Mouse (Mus musculus) C2C12 (cell line): ENCODE results near the gene Fam19a1.

Experiments used
- CEBPB ChIP-seq: IDR thresholded peaks from one replicate; pipeline ENCODE4 v1.6.1; 2011; ENCODE audit warnings: low read depth, mild to moderate bottlenecking, control low read depth, moderate library complexity
- CTCF ChIP-seq: IDR thresholded peaks from one replicate; pipeline ENCODE4 v1.5.1; 2011; ENCODE audit not compliant: control insufficient read depth, insufficient read depth, insufficient read length
- FOSL1 ChIP-seq: IDR thresholded peaks from one replicate; pipeline ENCODE4 v1.8.0; 2011; ENCODE audit warnings: mild to moderate bottlenecking, low read length; ENCODE audit not compliant: poor library complexity, insufficient read depth, severe bottlenecking
- MAX ChIP-seq: IDR thresholded peaks from one replicate; pipeline ENCODE4 v1.6.1; 2011; ENCODE audit warnings: mild to moderate bottlenecking, control low read depth
- MYOD1 ChIP-seq: IDR thresholded peaks from one replicate; pipeline ENCODE4 v1.6.1; 2011; ENCODE audit warnings: low read depth; ENCODE audit not compliant: control insufficient read depth, insufficient read length
- MYOG ChIP-seq: IDR thresholded peaks from one replicate; pipeline ENCODE4 v1.6.1; 2011; ENCODE audit not compliant: control insufficient read depth, insufficient read length; ENCODE audit errors: extremely low read depth
- USF1 ChIP-seq: IDR thresholded peaks from one replicate; pipeline ENCODE4 v1.6.1; 2011; ENCODE audit warnings: low read depth, mild to moderate bottlenecking, control low read depth, moderate library complexity

- TF ChIP-seq CTCF (no peak), MYOG (no peak), USF1 (no peak), MAX (no peak), MYOD1 (no peak), CEBPB (no peak), FOSL1 (no peak)
These were observed 322.6 kb downstream of the Fam19a1 start for GRCm38 (mm10) chr6:96435545-96435944.
